Mouse (Mus musculus) limb, embryonic 15.5 days (tissue): ENCODE measurements at regions not wholly inside any gene's neighbourhood (a gene's known extent, or its start where the extent isn't known, plus 50 kb on each side); places are given as distances from the start of the nearest gene placed in this dataset.

Experiments used
- ATAC-seq: fragments of 200-750 bp; cut with Nextera tagmentation; 2 replicates; pipeline ENCODE4 v1.8.0; 2017; ENCODE audit warnings: low read depth, moderate TSS enrichment; ENCODE audit not compliant: insufficient number of reproducible peaks, low FRiP score, low TSS enrichment
- H3K27ac ChIP-seq: fragments of 300-500 bp; sonication (generic); 2 replicates; pipeline ENCODE4 v1.5.1; 2015; ENCODE audit warnings: moderate library complexity, mild to moderate bottlenecking, inconsistent platforms
- H3K27me3 ChIP-seq: fragments of 300-500 bp; sonication (generic); 2 replicates; pipeline ENCODE4 v1.6.1; 2015; ENCODE audit warnings: inconsistent platforms
- H3K36me3 ChIP-seq: fragments of 300-500 bp; sonication (generic); 2 replicates; pipeline ENCODE4 v1.6.1; 2015; ENCODE audit warnings: inconsistent platforms
- H3K4me1 ChIP-seq: fragments of 300-500 bp; sonication (generic); 2 replicates; pipeline ENCODE4 v1.6.1; 2015; ENCODE audit warnings: inconsistent platforms
- H3K4me2 ChIP-seq: fragments of 300-500 bp; sonication (generic); 2 replicates; pipeline ENCODE4 v1.6.1; 2015; ENCODE audit warnings: mild to moderate bottlenecking, inconsistent platforms
- H3K4me3 ChIP-seq: fragments of 300-500 bp; sonication (generic); 2 replicates; pipeline ENCODE4 v1.5.1; 2015; ENCODE audit warnings: mild to moderate bottlenecking, inconsistent platforms
- H3K9ac ChIP-seq: fragments of 300-500 bp; sonication (generic); 2 replicates; pipeline ENCODE4 v1.6.1; 2015; ENCODE audit warnings: inconsistent platforms
- H3K9me3 ChIP-seq: fragments of 300-500 bp; sonication (generic); 2 replicates; pipeline ENCODE4 v1.6.1; 2016; ENCODE audit warnings: inconsistent platforms
- WGBS: fragments of 180-500 bp; shearing (Covaris S2); methylation state at CpG from one replicate; pipeline ENCODE4 v1.1.7; 2015; 5-methylcytosine and 5-hydroxymethylcytosine counted together

GRCm38 (mm10) chr17:74920056-74920455 is 85.3 kb upstream of the Ltbp1 start:
- no peak for ATAC-seq
- Histone ChIP-seq H3K9me3 (peaks cover 5% of the 10 kb centered on the region; the same call in 1 of the 2 replicates), H3K4me2 (no peak overlapping the region), H3K9ac (no peak overlapping the region), H3K27me3 (no peaks in the 10 kb centered on the region), H3K27ac (no peak overlapping the region), H3K4me1 (peaks cover 11% of the 10 kb centered on the region), H3K36me3 (no peaks in the 10 kb centered on the region), H3K4me3 (no peak overlapping the region)
- 79% methylated on average over 5 of the region's 5 CpGs for WGBS

GRCm38 (mm10) chr17:74921413-74921812 is 84.0 kb upstream of the Ltbp1 start:
- no peak overlapping the region for H3K9ac ChIP-seq
- no peak overlapping the region for H3K27ac ChIP-seq
- WGBS = 88% methylated on average over 6 of the region's 6 CpGs
- H3K4me1 ChIP-seq = peaks cover 11% of the 10 kb centered on the region
- no peak overlapping the region for H3K4me3 ChIP-seq
- H3K36me3 ChIP-seq = no peaks in the 10 kb centered on the region
- no peak for ATAC-seq
- no peak overlapping the region for H3K4me2 ChIP-seq
- no peaks in the 10 kb centered on the region for H3K27me3 ChIP-seq
- H3K9me3 ChIP-seq = peaks cover 5% of the 10 kb centered on the region; the same call in 1 of the 2 replicates

DNA sequence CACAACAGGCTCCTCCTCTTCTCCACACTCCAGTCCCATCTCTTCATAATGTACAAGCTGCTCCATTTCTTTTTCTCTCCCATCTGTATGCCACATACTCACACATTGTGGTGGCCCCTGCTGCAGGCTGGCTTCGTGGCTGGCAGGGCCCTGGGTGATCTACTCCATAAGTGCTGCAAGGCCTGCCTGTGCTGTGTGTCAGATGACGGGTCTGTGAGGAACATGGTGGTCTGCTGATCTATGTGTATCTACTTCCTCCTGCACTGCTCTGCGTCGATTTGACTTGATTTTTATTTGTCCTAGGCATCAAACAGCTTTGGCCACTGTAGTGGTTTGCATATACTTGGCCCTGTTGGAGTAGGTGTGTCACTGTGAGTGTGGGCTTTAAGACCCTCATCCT is 83.4 kb upstream of the Ltbp1 start:
- Histone ChIP-seq H3K4me2 (no peak overlapping the region), H3K4me1 (peaks cover 11% of the 10 kb centered on the region), H3K9me3 (no peaks in the 10 kb centered on the region), H3K4me3 (no peak overlapping the region), H3K27me3 (no peaks in the 10 kb centered on the region), H3K9ac (no peak overlapping the region), H3K36me3 (no peaks in the 10 kb centered on the region), H3K27ac (no peak overlapping the region)
- no peak for ATAC-seq
- 65% methylated on average over 4 of the region's 4 CpGs for WGBS

DNA sequence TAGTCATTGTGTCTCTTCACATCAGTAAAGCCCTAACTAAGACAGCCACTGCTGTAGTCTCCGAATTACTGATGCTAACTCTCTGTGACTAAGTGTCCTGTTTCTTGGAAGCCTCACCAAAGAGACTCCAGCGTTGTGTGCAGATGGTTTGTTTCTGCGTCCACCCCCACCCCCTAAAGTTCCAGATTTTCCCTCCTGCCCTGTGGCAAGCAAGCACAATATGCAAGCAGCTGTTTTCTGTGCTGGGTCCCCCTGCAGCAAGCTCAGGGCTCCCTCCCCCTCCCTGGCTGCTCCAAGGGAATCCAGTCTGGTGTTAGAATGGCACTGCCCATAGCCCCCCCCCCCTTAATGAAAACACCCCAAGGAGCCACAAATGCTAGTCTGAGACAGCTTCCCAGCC is 82.8 kb upstream of the Ltbp1 start:
- Histone ChIP-seq H3K4me1 (peaks cover 11% of the 10 kb centered on the region), H3K27ac (no peak overlapping the region), H3K4me3 (no peak overlapping the region), H3K9ac (no peak overlapping the region), H3K27me3 (no peaks in the 10 kb centered on the region), H3K4me2 (no peak overlapping the region), H3K9me3 (no peaks in the 10 kb centered on the region), H3K36me3 (no peaks in the 10 kb centered on the region)
- 25% methylated on average over 3 of the region's 3 CpGs for WGBS
- ATAC-seq = no peak

GRCm38 (mm10) chr17:74923101-74923500 is 82.3 kb upstream of the Ltbp1 start:
- ATAC-seq = no peak
- Histone ChIP-seq H3K27me3 (no peaks in the 10 kb centered on the region), H3K4me2 (no peak overlapping the region)

DNA sequence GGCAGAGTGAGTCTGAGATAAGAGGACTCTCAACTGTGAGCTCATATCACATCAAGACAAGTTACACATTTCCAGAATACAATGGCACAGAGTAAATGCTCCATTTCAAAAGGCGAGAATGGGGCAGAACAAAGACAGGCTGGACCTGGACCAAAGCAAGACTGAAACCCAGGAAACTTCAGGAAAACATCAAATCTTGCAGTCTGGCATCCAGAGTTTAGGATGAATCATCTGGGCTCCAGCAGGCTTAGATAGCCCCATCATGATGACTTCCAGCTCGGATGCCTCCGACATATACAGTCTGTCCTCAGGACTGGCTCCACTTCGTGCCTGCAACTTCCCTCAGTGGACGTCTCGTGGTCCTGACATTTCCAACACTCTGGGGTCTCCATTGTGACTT is 80.2 kb upstream of the Ltbp1 start:
- Histone ChIP-seq H3K27me3 (no peaks in the 10 kb centered on the region), H3K9ac (no peak overlapping the region), H3K27ac (no peak overlapping the region), H3K4me2 (no peak overlapping the region), H3K4me1 (peaks cover 14% of the 10 kb centered on the region), H3K9me3 (no peaks in the 10 kb centered on the region), H3K4me3 (no peak overlapping the region), H3K36me3 (no peaks in the 10 kb centered on the region)
- WGBS = 87% methylated on average over 6 of the region's 6 CpGs
- no peak for ATAC-seq

More at GRCm38 (mm10) chr17:74923101-74923500, 82.3 kb upstream of the Ltbp1 start:
- H3K9ac ChIP-seq = no peak overlapping the region
- no peak overlapping the region for H3K4me3 ChIP-seq
- H3K4me1 ChIP-seq = peaks cover 11% of the 10 kb centered on the region
- H3K27ac ChIP-seq = no peak overlapping the region
- 22% methylated on average over 9 of the region's 9 CpGs for WGBS
- H3K9me3 ChIP-seq = no peaks in the 10 kb centered on the region
- H3K36me3 ChIP-seq = no peaks in the 10 kb centered on the region

DNA sequence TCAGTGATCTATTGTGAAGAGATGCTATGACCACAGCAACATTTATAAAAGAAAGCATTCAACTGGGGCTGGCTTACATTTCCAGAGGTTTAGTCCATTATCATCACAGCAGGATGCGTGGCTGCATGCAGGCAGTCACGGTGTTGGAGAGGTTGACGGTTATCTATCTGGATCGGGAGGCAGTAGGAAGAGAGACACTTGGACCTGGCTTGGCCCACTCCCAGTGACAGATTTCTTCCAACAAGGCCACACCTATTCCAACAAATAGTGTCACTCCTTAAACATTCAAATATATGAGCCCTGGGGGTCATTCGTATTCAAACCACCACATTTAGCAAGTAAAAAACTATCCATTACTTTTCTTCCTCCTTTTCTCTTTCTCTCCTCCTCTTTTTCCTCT is 77.4 kb upstream of the Ltbp1 start:
- Histone ChIP-seq H3K27ac (no peak overlapping the region), H3K9ac (no peak overlapping the region), H3K4me2 (no peak overlapping the region), H3K4me1 (peaks cover 10% of the 10 kb centered on the region; the same call in 1 of the 2 replicates), H3K36me3 (no peaks in the 10 kb centered on the region), H3K9me3 (no peaks in the 10 kb centered on the region), H3K4me3 (no peak overlapping the region), H3K27me3 (no peaks in the 10 kb centered on the region)
- 67% methylated on average over 5 of the region's 5 CpGs for WGBS
- no peak for ATAC-seq

DNA sequence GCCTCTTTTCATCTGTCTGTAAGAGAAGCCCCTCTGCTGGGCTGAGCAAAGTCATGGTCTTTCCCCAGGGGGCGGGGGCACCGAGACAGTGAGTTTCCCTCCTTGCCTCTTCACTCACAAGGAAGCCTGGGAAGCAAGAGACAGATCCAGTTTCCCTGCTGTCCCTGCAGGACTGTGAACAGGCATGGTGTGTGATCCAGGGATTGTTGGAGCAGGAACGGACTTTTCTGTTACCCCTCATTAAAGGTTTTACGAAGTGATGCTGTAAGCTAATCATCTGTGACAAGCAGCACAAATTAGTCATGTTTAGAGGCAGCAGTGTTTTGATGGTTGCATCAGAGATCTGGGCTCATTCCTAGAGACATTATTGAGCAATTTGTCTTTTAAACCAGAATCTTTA is 73.8 kb upstream of the Ltbp1 start:
- H3K36me3 ChIP-seq = no peaks in the 10 kb centered on the region
- no peak for ATAC-seq
- no peak overlapping the region for H3K27ac ChIP-seq
- H3K9me3 ChIP-seq = no peaks in the 10 kb centered on the region
- 28% methylated on average over 4 of the region's 4 CpGs for WGBS
- no peak overlapping the region for H3K4me3 ChIP-seq
- 0 out of 2 replicates have a peak, but pooled peaks cover 5% of the 10 kb centered on the region for H3K4me1 ChIP-seq
- no peak overlapping the region for H3K9ac ChIP-seq
- no peak overlapping the region for H3K4me2 ChIP-seq
- no peaks in the 10 kb centered on the region for H3K27me3 ChIP-seq

DNA sequence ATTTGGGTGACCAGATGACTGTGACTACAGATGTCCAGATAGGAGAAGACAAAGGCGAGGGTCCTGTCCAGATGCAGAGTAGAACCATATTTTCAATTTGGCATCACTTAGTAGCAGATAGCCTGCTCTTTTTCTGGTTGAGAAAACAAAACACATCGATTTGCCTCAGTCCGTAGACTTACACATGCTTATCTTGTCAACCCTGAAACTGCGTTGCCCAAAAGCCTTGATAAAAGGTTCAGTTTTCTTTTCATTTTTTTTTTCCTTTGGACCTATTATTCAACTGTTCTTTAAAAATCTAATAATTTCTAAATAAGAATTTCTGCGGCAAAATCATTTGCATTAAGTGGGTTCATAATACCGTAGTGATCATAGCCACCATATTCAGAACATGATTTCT is 64.0 kb upstream of the Ltbp1 start:
- ATAC-seq = no peak
- H3K27ac ChIP-seq = 0 out of 2 replicates have a peak overlapping the region, but pooled peaks have one; percentile 5
- peaks cover 11% of the 10 kb centered on the region for H3K4me1 ChIP-seq
- no peaks in the 10 kb centered on the region for H3K27me3 ChIP-seq
- H3K4me3 ChIP-seq = no peak overlapping the region
- 85% methylated on average over 6 of the region's 6 CpGs for WGBS
- H3K9ac ChIP-seq = no peak overlapping the region
- no peaks in the 10 kb centered on the region for H3K9me3 ChIP-seq
- H3K36me3 ChIP-seq = no peaks in the 10 kb centered on the region
- no peak overlapping the region for H3K4me2 ChIP-seq

- H3K36me3 ChIP-seq = no peaks in the 10 kb centered on the region
- no peak overlapping the region for H3K4me2 ChIP-seq
- H3K4me3 ChIP-seq = no peak overlapping the region
- H3K27ac ChIP-seq = 0 out of 2 replicates have a peak overlapping the region, but pooled peaks have one; percentile 9
- ATAC-seq = no peak
- H3K9ac ChIP-seq = no peak overlapping the region
- 52% methylated on average over 10 of the region's 10 CpGs for WGBS
- peaks cover 11% of the 10 kb centered on the region for H3K4me1 ChIP-seq
- H3K27me3 ChIP-seq = no peaks in the 10 kb centered on the region
- no peaks in the 10 kb centered on the region for H3K9me3 ChIP-seq
Observed at GRCm38 (mm10) chr17:74942984-74943801, 62.2 kb upstream of the Ltbp1 start.

DNA sequence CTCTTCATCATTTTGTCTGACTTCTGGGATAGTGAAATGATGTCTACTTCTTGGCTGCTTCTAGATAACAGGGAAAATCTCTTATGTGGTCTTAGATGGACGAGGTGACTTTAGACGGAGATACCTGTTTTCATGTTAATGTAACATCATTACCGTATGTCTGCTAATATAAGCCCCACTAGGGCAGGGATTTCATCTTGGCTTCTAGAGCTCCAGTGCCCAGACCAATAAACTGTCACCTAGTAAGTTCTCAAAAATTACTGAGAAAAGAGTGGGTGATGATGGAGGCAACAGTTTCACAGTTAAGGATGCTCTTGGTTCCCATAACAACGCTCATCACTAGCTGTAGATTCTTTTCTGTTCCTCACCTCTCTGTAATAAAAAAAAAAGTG is 61.6 kb upstream of the Ltbp1 start:
- no peak overlapping the region for H3K4me3 ChIP-seq
- no peaks in the 10 kb centered on the region for H3K27me3 ChIP-seq
- H3K27ac ChIP-seq = no peak overlapping the region
- no peaks in the 10 kb centered on the region for H3K36me3 ChIP-seq
- H3K4me1 ChIP-seq = peaks cover 11% of the 10 kb centered on the region
- H3K9ac ChIP-seq = no peak overlapping the region
- H3K9me3 ChIP-seq = no peaks in the 10 kb centered on the region
- H3K4me2 ChIP-seq = no peak overlapping the region
- no peak for ATAC-seq
- 44% methylated on average over 4 of the region's 4 CpGs for WGBS

DNA sequence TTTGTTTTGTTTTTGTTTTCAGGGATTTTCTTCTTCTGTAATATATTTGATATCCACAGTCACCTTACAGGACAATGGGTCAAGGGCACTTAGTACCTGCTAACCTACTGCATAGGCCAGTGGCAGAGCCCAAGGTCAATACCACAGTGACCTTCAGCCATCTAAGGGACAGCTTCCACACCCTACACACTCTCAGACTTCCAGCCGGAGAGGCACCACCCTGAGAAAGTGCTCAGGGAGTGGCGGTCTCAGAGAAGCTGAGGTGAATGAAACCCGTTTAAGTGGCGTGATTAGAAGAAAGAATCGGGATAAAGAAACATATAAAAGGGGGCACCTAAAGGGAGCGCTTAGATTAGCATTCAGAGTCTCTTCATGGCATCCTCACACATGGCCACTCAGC is 60.2 kb upstream of the Ltbp1 start:
- H3K27ac ChIP-seq = no peak overlapping the region
- H3K4me1 ChIP-seq = peaks cover 11% of the 10 kb centered on the region
- 77% methylated on average over 6 of the region's 6 CpGs for WGBS
- H3K9ac ChIP-seq = no peak overlapping the region
- H3K4me3 ChIP-seq = no peak overlapping the region
- no peak for ATAC-seq
- no peaks in the 10 kb centered on the region for H3K27me3 ChIP-seq
- no peak overlapping the region for H3K4me2 ChIP-seq
- no peaks in the 10 kb centered on the region for H3K9me3 ChIP-seq
- H3K36me3 ChIP-seq = no peaks in the 10 kb centered on the region
